Mouse (Mus musculus) activated CD4-positive, CD25-positive, alpha-beta regulatory T cell (primary cell): Measurements from ENCODE around the gene Fbxw21. TPM values are rescaled to one million over a fixed set of nuclear protein-coding genes. Genes with fewer than 3 reads are reported as not detected.

ENCODE experiments used
- polyA plus RNA-seq, 2 experiments: library from polyadenylated mRNA; unstranded; fragments of 100-300 nt; shearing (Covaris generic); gene quantifications; one replicate each; pipeline ENCODE4 v1.2.1; 2017

Gene Fbxw21
- polyA plus RNA-seq = under 1 TPM in 1 of 2 experiments, not detected in 1; 0.45 TPM

GRCm38 (mm10) chr9:109161941-109162340 lies at the start of gene Fbxw21:
Fbxw21 (minus strand) TSS chr9:109162041.

DNA sequence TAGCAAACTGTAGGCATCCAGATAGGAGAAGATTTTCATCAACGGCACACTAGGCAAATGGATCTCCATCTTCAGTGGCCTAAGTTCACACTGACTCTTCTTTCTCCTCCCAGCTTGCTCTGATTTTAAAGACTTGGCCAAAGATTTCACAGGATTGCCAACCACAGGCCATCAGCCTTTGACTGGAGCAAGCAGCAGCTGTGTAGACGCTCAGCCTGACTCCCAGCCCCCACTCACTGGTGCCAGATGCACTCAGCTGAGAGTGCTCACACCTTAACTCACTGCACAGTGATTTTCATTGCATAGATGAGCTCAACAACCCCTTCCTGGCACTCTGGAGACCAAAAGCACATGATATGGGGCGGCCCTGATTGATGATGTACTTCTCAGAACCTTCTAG lies 34.0 kb upstream of the Fbxw21 start, which contains the start of gene Fbxw13:
TSS of gene Fbxw13 (minus strand) at position 101 of the 400 bp plus-strand sequence.

GRCm38 (mm10) chr9:109095137-109095982 lies 66.5 kb downstream of the Fbxw21 start, which contains the start of gene Plxnb1:
Plxnb1 (plus strand) TSS chr9:109095389.

Other genes with a start within 250 kb of the Fbxw21 start
- under 1 TPM in 1 of 2 experiments, not detected in 1; 0.23 TPM for gene Tmem89, start 247.4 kb downstream of the Fbxw21 start, polyA plus RNA-seq
- 100 to 1,000 TPM; 226 to 319 TPM for gene Uqcrc1, start 225.4 kb downstream of the Fbxw21 start, polyA plus RNA-seq
- gene Col7a1, start 208.5 kb downstream of the Fbxw21 start, polyA plus RNA-seq = 1 to 10 TPM in 1 of 2 experiments, not detected in 1; 1.1 TPM
- not detected for gene Ucn2, start 176.0 kb downstream of the Fbxw21 start, polyA plus RNA-seq
- gene Pfkfb4, start 170.3 kb downstream of the Fbxw21 start, polyA plus RNA-seq = 1 to 10 TPM; 1.3 to 3.7 TPM
- 1,000 to 10,000 TPM; 2,463 to 4,029 TPM for gene Shisa5, start 123.5 kb downstream of the Fbxw21 start, polyA plus RNA-seq
- 100 to 1,000 TPM in 1 of 2 experiments, 10 to 100 TPM in 1; 47.4 to 133 TPM for gene Trex1, start 102.3 kb downstream of the Fbxw21 start, polyA plus RNA-seq
- gene Atrip, start 87.9 kb downstream of the Fbxw21 start, polyA plus RNA-seq = 10 to 100 TPM; 15.4 to 23.3 TPM
- 10 to 100 TPM; 11.4 to 12.4 TPM for gene Ccdc51, start 79.5 kb downstream of the Fbxw21 start, polyA plus RNA-seq
- gene Tma7, start 79.5 kb downstream of the Fbxw21 start, polyA plus RNA-seq = 100 to 1,000 TPM; 585 to 607 TPM
- gene Plxnb1, start 66.7 kb downstream of the Fbxw21 start, polyA plus RNA-seq = 1 to 10 TPM in 1 of 2 experiments, under 1 TPM in 1; 0.79 to 1.5 TPM
- gene Fbxw13, start 33.9 kb upstream of the Fbxw21 start, polyA plus RNA-seq = not detected
- under 1 TPM; 0.21 to 0.54 TPM for gene Fbxw20, start 72.7 kb upstream of the Fbxw21 start, polyA plus RNA-seq
- under 1 TPM in 1 of 2 experiments, not detected in 1; 0.23 TPM for gene Fbxw14, start 125.6 kb upstream of the Fbxw21 start, polyA plus RNA-seq
- under 1 TPM in 1 of 2 experiments, not detected in 1; 0.16 TPM for gene Fbxw28, start 177.6 kb upstream of the Fbxw21 start, polyA plus RNA-seq
- under 1 TPM in 1 of 2 experiments, not detected in 1; 0.14 TPM for gene Fbxw22, start 242.3 kb upstream of the Fbxw21 start, polyA plus RNA-seq